ENCODE assay signal across 21 mouse cellular contexts in the genomic region with DNA sequence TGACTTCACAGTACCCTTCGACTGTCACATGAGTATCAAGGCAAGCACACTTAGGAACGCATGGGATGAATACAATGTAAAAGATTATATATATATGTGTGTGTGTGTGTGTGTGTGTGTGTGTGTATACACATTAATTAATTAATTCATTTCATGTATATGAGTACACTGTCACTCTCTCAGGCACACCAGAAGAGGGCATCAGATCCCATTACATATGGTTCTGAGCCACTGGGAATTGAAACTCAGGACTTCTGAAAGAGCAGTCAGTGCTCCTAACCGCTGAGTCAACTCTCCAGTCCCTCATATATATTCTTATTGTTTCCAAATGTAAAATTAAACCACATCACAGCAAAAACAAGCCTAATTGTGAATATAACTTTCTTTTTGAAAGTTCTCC.
A peak's percentile ranks its signal among the peaks of the same experiment; 100 is the strongest.
DNase-seq lines count a peak whose midpoint lies in the region; ATAC-seq and TF ChIP-seq lines count a peak whose summit lies in the region.
"Had no signal": no experiment of that assay in that cellular context is flagged by ENCODE, and none has a peak within 500 bp of the region (broad histone marks: within the 10 kb centered on the region; RNA-seq: fewer than 3 reads in every experiment).

No protein-coding gene starts in this region.

- H3K4me3 ChIP-seq in forebrain, postnatal 0 days (ENCODE audit: low read depth, low read length): no peak overlapping the region
- H3K4me3 ChIP-seq in forebrain, embryonic 15.5 days: no peak overlapping the region
- H3K4me3 ChIP-seq in kidney, postnatal 0 days (replicated peaks; ENCODE audit: low read depth, low read length): no peak overlapping the region
- H3K4me3 ChIP-seq in midbrain, embryonic 14.5 days (replicated peaks; ENCODE audit: low read depth, low read length): no peak overlapping the region
- H3K4me3 ChIP-seq in midbrain, embryonic 16.5 days (ENCODE audit: low read depth, low read length): no peak overlapping the region
- H3K4me3 ChIP-seq: heart, embryonic 15.5 days; midbrain, embryonic 10.5 days; neural tube, embryonic 13.5 days had no signal

- no peak overlapping the region for H3K9ac ChIP-seq in forebrain, postnatal 0 days
- H3K9ac ChIP-seq in forebrain, embryonic 15.5 days (replicated peaks): no peak overlapping the region
- H3K9ac ChIP-seq in kidney, postnatal 0 days (ENCODE audit: low read depth, low read length): no peak overlapping the region
- H3K9ac ChIP-seq in midbrain, embryonic 14.5 days (replicated peaks; ENCODE audit: low read length): no peak overlapping the region
- H3K9ac ChIP-seq in midbrain, embryonic 16.5 days (ENCODE audit: low read depth, low read length): no peak overlapping the region
- H3K9ac ChIP-seq: heart, embryonic 15.5 days; neural tube, embryonic 13.5 days had no signal

- no peaks in the 10 kb centered on the region for H3K9me3 ChIP-seq in forebrain, postnatal 0 days (ENCODE audit: low read length)
- H3K9me3 ChIP-seq in forebrain, embryonic 15.5 days: no peaks in the 10 kb centered on the region
- H3K9me3 ChIP-seq in kidney, postnatal 0 days (replicated peaks; ENCODE audit: low read length): no peaks in the 10 kb centered on the region
- H3K9me3 ChIP-seq in midbrain, embryonic 14.5 days (ENCODE audit: control insufficient read depth, low read length): no peaks in the 10 kb centered on the region
- no peaks in the 10 kb centered on the region for H3K9me3 ChIP-seq in midbrain, embryonic 16.5 days (replicated peaks; ENCODE audit: control insufficient read depth, low read length, poor library complexity, severe bottlenecking)
- H3K9me3 ChIP-seq: heart, embryonic 15.5 days; midbrain, embryonic 10.5 days; neural tube, embryonic 13.5 days had no signal

- no peak overlapping the region for H3K4me2 ChIP-seq in forebrain, postnatal 0 days (ENCODE audit: low read depth)
- no peak overlapping the region for H3K4me2 ChIP-seq in forebrain, embryonic 15.5 days (replicated peaks)
- H3K4me2 ChIP-seq in kidney, postnatal 0 days (ENCODE audit: low read length): no peak overlapping the region
- no peak overlapping the region for H3K4me2 ChIP-seq in midbrain, embryonic 14.5 days (ENCODE audit: low read length)
- H3K4me2 ChIP-seq in midbrain, embryonic 16.5 days (ENCODE audit: low read length): no peak overlapping the region
- H3K4me2 ChIP-seq: heart, embryonic 15.5 days; neural tube, embryonic 13.5 days had no signal

- no peak for ATAC-seq in forebrain, postnatal 0 days
- ATAC-seq in forebrain, embryonic 15.5 days (replicated peaks): no peak
- no peak for ATAC-seq in kidney, postnatal 0 days (replicated peaks; ENCODE audit: low FRiP score, low read depth)
- no peak for ATAC-seq in midbrain, embryonic 14.5 days (ENCODE audit: low FRiP score, low TSS enrichment)
- no peak for ATAC-seq in midbrain, embryonic 16.5 days
- ATAC-seq: forebrain, embryonic 16.5 days had no signal

- H3K27ac ChIP-seq in forebrain, postnatal 0 days (ENCODE audit: low read depth, low read length): no peak overlapping the region
- H3K27ac ChIP-seq in forebrain, embryonic 15.5 days (replicated peaks): no peak overlapping the region
- H3K27ac ChIP-seq in kidney, postnatal 0 days: no peak overlapping the region
- no peak overlapping the region for H3K27ac ChIP-seq in midbrain, embryonic 14.5 days (replicated peaks; ENCODE audit: low read depth, low read length)
- no peak overlapping the region for H3K27ac ChIP-seq in midbrain, embryonic 16.5 days (ENCODE audit: low read length)
- H3K27ac ChIP-seq: heart, embryonic 15.5 days; macrophage; midbrain, embryonic 10.5 days; neural tube, embryonic 13.5 days had no signal

- TF ChIP-seq CTCF in forebrain, postnatal 0 days (IDR thresholded peaks at IDR 0.05; ENCODE audit: low read depth): peak; percentile 32; the same call in 1 of the 2 replicates
- peak; percentile 57 for TF ChIP-seq CTCF in kidney, postnatal 0 days (IDR thresholded peaks at IDR 0.05; ENCODE audit: low read depth)

- no peak for DNase-seq in forebrain, postnatal 0 days
- DNase-seq in kidney, postnatal 0 days (ENCODE audit: low spot score): peak; percentile 27
- no peak for DNase-seq in kidney, postnatal 10 days
- peak; percentile 23 for DNase-seq in midbrain, embryonic 14.5 days
- DNase-seq in spleen, postnatal 36 days (ENCODE audit: low spot score in 2 of 2): no peak
- DNase-seq in adrenal gland, postnatal 10 days: no peak
- DNase-seq: adrenal gland, adult 2 months; cerebellum, postnatal 14 days; embryo, embryonic 11 days; kidney, adult 8-10 months; kidney, postnatal 4 days; lung, adult 2 months; right cerebral cortex, adult 18-20 months; thymus, postnatal 4 days had no signal

- 87% methylated on average over 3 of the region's 3 CpGs for WGBS in forebrain, postnatal 0 days
- WGBS in forebrain, embryonic 15.5 days: 92% methylated on average over 3 of the region's 3 CpGs
- 93% methylated on average over 3 of the region's 3 CpGs for WGBS in kidney, postnatal 0 days
- WGBS in midbrain, embryonic 14.5 days: 90% methylated on average over 3 of the region's 3 CpGs
- WGBS in midbrain, embryonic 16.5 days: 90% methylated on average over 3 of the region's 3 CpGs

- no peaks in the 10 kb centered on the region for H3K27me3 ChIP-seq in forebrain, postnatal 0 days (ENCODE audit: insufficient read depth, low read length)
- no peaks in the 10 kb centered on the region for H3K27me3 ChIP-seq in forebrain, embryonic 15.5 days
- H3K27me3 ChIP-seq in kidney, postnatal 0 days (ENCODE audit: insufficient read depth, low read length): no peaks in the 10 kb centered on the region
- H3K27me3 ChIP-seq in midbrain, embryonic 14.5 days (ENCODE audit: control insufficient read depth, insufficient read depth, low read length): no peaks in the 10 kb centered on the region
- H3K27me3 ChIP-seq in midbrain, embryonic 16.5 days (ENCODE audit: control insufficient read depth, insufficient read depth, low read depth, low read length): no peaks in the 10 kb centered on the region
- H3K27me3 ChIP-seq: heart, embryonic 15.5 days; neural tube, embryonic 13.5 days had no signal

- peaks cover 18% of the 10 kb centered on the region for H3K36me3 ChIP-seq in forebrain, postnatal 0 days (ENCODE audit: insufficient read depth)
- H3K36me3 ChIP-seq in forebrain, embryonic 15.5 days: peaks cover 42% of the 10 kb centered on the region
- H3K36me3 ChIP-seq in kidney, postnatal 0 days (ENCODE audit: insufficient read depth, low read length): 0 out of 2 replicates have a peak, but pooled peaks cover 13% of the 10 kb centered on the region
- peaks cover 57% of the 10 kb centered on the region for H3K36me3 ChIP-seq in midbrain, embryonic 14.5 days (ENCODE audit: control insufficient read depth, insufficient read depth, low read length)
- H3K36me3 ChIP-seq in midbrain, embryonic 16.5 days (ENCODE audit: control insufficient read depth, insufficient read depth, low read length): peaks cover 11% of the 10 kb centered on the region; the same call in 1 of the 2 replicates

- H3K4me1 ChIP-seq in forebrain, postnatal 0 days (ENCODE audit: insufficient read depth): no peaks in the 10 kb centered on the region
- no peaks in the 10 kb centered on the region for H3K4me1 ChIP-seq in forebrain, embryonic 15.5 days
- no peaks in the 10 kb centered on the region for H3K4me1 ChIP-seq in kidney, postnatal 0 days (replicated peaks; ENCODE audit: insufficient read depth, low read length)
- H3K4me1 ChIP-seq in midbrain, embryonic 14.5 days (ENCODE audit: control insufficient read depth, insufficient read depth, low read length): no peaks in the 10 kb centered on the region
- no peaks in the 10 kb centered on the region for H3K4me1 ChIP-seq in midbrain, embryonic 16.5 days (ENCODE audit: control insufficient read depth, insufficient read depth, low read length)
- H3K4me1 ChIP-seq: heart, embryonic 15.5 days; midbrain, embryonic 10.5 days; neural tube, embryonic 13.5 days had no signal

Comparison
In these comparisons a context has a peak if more than half of its experiments do, and no peak if none do; other contexts are left out.
1. DNase-seq: peak in kidney, postnatal 0 days (single experiment) and midbrain, embryonic 14.5 days (single experiment); none in forebrain, postnatal 0 days (single experiment), kidney, postnatal 10 days (single experiment), spleen, postnatal 36 days (0 of 2) and adrenal gland, postnatal 10 days (single experiment).